Mouse (Mus musculus): ENCODE measurements around the gene Tmem50a. TPM values are rescaled to one million over a fixed set of nuclear protein-coding genes. Genes with fewer than 3 reads are reported as not detected.
A peak's percentile ranks its signal among the peaks of the same experiment; 100 is the strongest.

The Tmem50a gene
- polyA plus RNA-seq, 1 experiment from 2014 or later = 155 TPM

- no peaks in the 10 kb centered on the region for H3K36me3 ChIP-seq (ENCODE audit: control insufficient read depth, insufficient read depth, low read length)
- H3K4me1 ChIP-seq (ENCODE audit: control insufficient read depth, insufficient read depth, low read length) = peaks cover 2% of the 10 kb centered on the region; the same call in 1 of the 2 replicates
- H3K4me2 ChIP-seq (ENCODE audit: low read depth, low read length) = no peak overlapping the region
- WGBS = 73% methylated on average over 7 of the region's 7 CpGs
- H3K9me3 ChIP-seq (ENCODE audit: control insufficient read depth, low read length) = no peaks in the 10 kb centered on the region
- H3K9ac ChIP-seq (ENCODE audit: low read depth, low read length) = no peak overlapping the region
- H3K27ac ChIP-seq (ENCODE audit: low read length) = no peak overlapping the region
- 0 out of 2 replicates have a peak, but pooled peaks cover 2% of the 10 kb centered on the region for H3K27me3 ChIP-seq (replicated peaks; ENCODE audit: control insufficient read depth, insufficient read depth, low read length)
- ATAC-seq = no peak
- no peak overlapping the region for H3K4me3 ChIP-seq (ENCODE audit: low read length)
Measured at GRCm38 (mm10) chr4:134862996-134863395, 51.8 kb downstream of the Tmem50a start.

- ATAC-seq = no peak
- H3K9me3 ChIP-seq (ENCODE audit: control insufficient read depth, low read length) = no peaks in the 10 kb centered on the region
- H3K9ac ChIP-seq (ENCODE audit: low read depth, low read length) = no peak overlapping the region
- no peak overlapping the region for H3K27ac ChIP-seq (ENCODE audit: low read length)
- no peak overlapping the region for H3K4me2 ChIP-seq (ENCODE audit: low read depth, low read length)
- no peaks in the 10 kb centered on the region for H3K36me3 ChIP-seq (ENCODE audit: control insufficient read depth, insufficient read depth, low read length)
- H3K4me1 ChIP-seq (ENCODE audit: control insufficient read depth, insufficient read depth, low read length) = peaks cover 2% of the 10 kb centered on the region; the same call in 1 of the 2 replicates
- H3K4me3 ChIP-seq (ENCODE audit: low read length) = no peak overlapping the region
- no peaks in the 10 kb centered on the region for H3K27me3 ChIP-seq (replicated peaks; ENCODE audit: control insufficient read depth, insufficient read depth, low read length)
- 71% methylated on average over 6 of the region's 6 CpGs for WGBS
Measured at GRCm38 (mm10) chr4:134861884-134862283, 52.9 kb downstream of the Tmem50a start.

- no peak for ATAC-seq
- no peak overlapping the region for H3K4me3 ChIP-seq (ENCODE audit: low read length)
- no peak overlapping the region for H3K27ac ChIP-seq (ENCODE audit: low read length)
- H3K27me3 ChIP-seq (replicated peaks; ENCODE audit: control insufficient read depth, insufficient read depth, low read length) = no peaks in the 10 kb centered on the region
- H3K36me3 ChIP-seq (ENCODE audit: control insufficient read depth, insufficient read depth, low read length) = no peaks in the 10 kb centered on the region
- no peak overlapping the region for H3K4me2 ChIP-seq (ENCODE audit: low read depth, low read length)
- no peaks in the 10 kb centered on the region for H3K9me3 ChIP-seq (ENCODE audit: control insufficient read depth, low read length)
- no peak overlapping the region for H3K9ac ChIP-seq (ENCODE audit: low read depth, low read length)
- 88% methylated on average over 4 of the region's 4 CpGs for WGBS
- peaks cover 2% of the 10 kb centered on the region; the same call in 1 of the 2 replicates for H3K4me1 ChIP-seq (ENCODE audit: control insufficient read depth, insufficient read depth, low read length)
Measured at GRCm38 (mm10) chr4:134858494-134858893, 56.3 kb downstream of the Tmem50a start.

GRCm38 (mm10) chr4:134856501-134856900 lies 58.3 kb downstream of the Tmem50a start:
- Histone ChIP-seq H3K4me3 (ENCODE audit: low read length) (no peak overlapping the region), H3K9me3 (ENCODE audit: control insufficient read depth, low read length) (no peaks in the 10 kb centered on the region), H3K27me3 (replicated peaks; ENCODE audit: control insufficient read depth, insufficient read depth, low read length) (no peaks in the 10 kb centered on the region), H3K27ac (ENCODE audit: low read length) (no peak overlapping the region), H3K9ac (ENCODE audit: low read depth, low read length) (no peak overlapping the region), H3K4me2 (ENCODE audit: low read depth, low read length) (no peak overlapping the region), H3K36me3 (ENCODE audit: control insufficient read depth, insufficient read depth, low read length) (no peaks in the 10 kb centered on the region), H3K4me1 (ENCODE audit: control insufficient read depth, insufficient read depth, low read length) (peaks cover 8% of the 10 kb centered on the region)
- WGBS = 40% methylated on average over 5 of the region's 5 CpGs
- no peak for ATAC-seq

GRCm38 (mm10) chr4:134856056-134856455 lies 58.8 kb downstream of the Tmem50a start:
- H3K4me2 ChIP-seq (ENCODE audit: low read depth, low read length) = no peak overlapping the region
- 48% methylated on average over 5 of the region's 5 CpGs for WGBS
- H3K27ac ChIP-seq (ENCODE audit: low read length) = no peak overlapping the region
- H3K4me3 ChIP-seq (ENCODE audit: low read length) = no peak overlapping the region
- no peaks in the 10 kb centered on the region for H3K27me3 ChIP-seq (replicated peaks; ENCODE audit: control insufficient read depth, insufficient read depth, low read length)
- H3K4me1 ChIP-seq (ENCODE audit: control insufficient read depth, insufficient read depth, low read length) = peaks cover 11% of the 10 kb centered on the region
- no peak for ATAC-seq
- H3K9me3 ChIP-seq (ENCODE audit: control insufficient read depth, low read length) = no peaks in the 10 kb centered on the region
- no peaks in the 10 kb centered on the region for H3K36me3 ChIP-seq (ENCODE audit: control insufficient read depth, insufficient read depth, low read length)
- H3K9ac ChIP-seq (ENCODE audit: low read depth, low read length) = no peak overlapping the region

- Histone ChIP-seq H3K27ac (ENCODE audit: low read length) (no peak overlapping the region), H3K9ac (ENCODE audit: low read depth, low read length) (no peak overlapping the region), H3K4me3 (ENCODE audit: low read length) (no peak overlapping the region), H3K9me3 (ENCODE audit: control insufficient read depth, low read length) (no peaks in the 10 kb centered on the region), H3K27me3 (replicated peaks; ENCODE audit: control insufficient read depth, insufficient read depth, low read length) (no peaks in the 10 kb centered on the region), H3K4me2 (ENCODE audit: low read depth, low read length) (no peak overlapping the region), H3K36me3 (ENCODE audit: control insufficient read depth, insufficient read depth, low read length) (no peaks in the 10 kb centered on the region), H3K4me1 (ENCODE audit: control insufficient read depth, insufficient read depth, low read length) (peaks cover 13% of the 10 kb centered on the region)
- WGBS = 55% methylated on average over 3 of the region's 3 CpGs
- ATAC-seq = no peak
Measured at GRCm38 (mm10) chr4:134855371-134855770, 59.5 kb downstream of the Tmem50a start.

GRCm38 (mm10) chr4:134853637-134854485 lies 61.0 kb downstream of the Tmem50a start:
- WGBS = 1% methylated on average over 91 of the region's 91 CpGs
- Histone ChIP-seq H3K4me3 (ENCODE audit: low read length) (peak overlapping the region; percentile 93), H3K27me3 (replicated peaks; ENCODE audit: control insufficient read depth, insufficient read depth, low read length) (no peaks in the 10 kb centered on the region), H3K27ac (ENCODE audit: low read length) (peak overlapping the region; percentile 88), H3K4me2 (ENCODE audit: low read depth, low read length) (peak overlapping the region; percentile 75), H3K4me1 (ENCODE audit: control insufficient read depth, insufficient read depth, low read length) (peaks cover 13% of the 10 kb centered on the region), H3K9ac (ENCODE audit: low read depth, low read length) (peak overlapping the region; percentile 70), H3K36me3 (ENCODE audit: control insufficient read depth, insufficient read depth, low read length) (no peaks in the 10 kb centered on the region), H3K9me3 (ENCODE audit: control insufficient read depth, low read length) (no peaks in the 10 kb centered on the region)
- ATAC-seq = peak; percentile 96

GRCm38 (mm10) chr4:134853259-134853636 lies 61.6 kb downstream of the Tmem50a start, which contains the start of gene Maco1:
Maco1 (minus strand) TSS chr4:134853345.
- Histone ChIP-seq H3K4me1 (ENCODE audit: control insufficient read depth, insufficient read depth, low read length) (peaks cover 13% of the 10 kb centered on the region), H3K9ac (ENCODE audit: low read depth, low read length) (peak within 1 kb of the TSS; percentile 85), H3K9me3 (ENCODE audit: control insufficient read depth, low read length) (no peaks in the 10 kb centered on the region), H3K4me3 (ENCODE audit: low read length) (peak within 1 kb of the TSS; percentile 93), H3K27ac (ENCODE audit: low read length) (peak within 1 kb of the TSS; percentile 88), H3K4me2 (ENCODE audit: low read depth, low read length) (peak within 1 kb of the TSS; percentile 86), H3K27me3 (replicated peaks; ENCODE audit: control insufficient read depth, insufficient read depth, low read length) (no peaks in the 10 kb centered on the region), H3K36me3 (ENCODE audit: control insufficient read depth, insufficient read depth, low read length) (no peaks in the 10 kb centered on the region)
- WGBS = under 1% methylated on average over 36 of the region's 38 CpGs
- ATAC-seq = peak; percentile 97

- Histone ChIP-seq H3K27me3 (replicated peaks; ENCODE audit: control insufficient read depth, insufficient read depth, low read length) (no peaks in the 10 kb centered on the region), H3K4me3 (ENCODE audit: low read length) (peak overlapping the region; percentile 93), H3K4me2 (ENCODE audit: low read depth, low read length) (peak overlapping the region; percentile 86), H3K36me3 (ENCODE audit: control insufficient read depth, insufficient read depth, low read length) (no peaks in the 10 kb centered on the region), H3K4me1 (ENCODE audit: control insufficient read depth, insufficient read depth, low read length) (peaks cover 13% of the 10 kb centered on the region), H3K9ac (ENCODE audit: low read depth, low read length) (peak overlapping the region; percentile 85), H3K9me3 (ENCODE audit: control insufficient read depth, low read length) (no peaks in the 10 kb centered on the region), H3K27ac (ENCODE audit: low read length) (peak overlapping the region; percentile 50)
- WGBS = 0% methylated on average over 76 of the region's 106 CpGs
- ATAC-seq = peak; percentile 45
Measured at GRCm38 (mm10) chr4:134852438-134853255, 62.2 kb downstream of the Tmem50a start.

Measured in intestine, embryonic 16.5 days (tissue).